Mouse (Mus musculus): ENCODE data around the gene Rnf167.

Rnf167 gene

DNA sequence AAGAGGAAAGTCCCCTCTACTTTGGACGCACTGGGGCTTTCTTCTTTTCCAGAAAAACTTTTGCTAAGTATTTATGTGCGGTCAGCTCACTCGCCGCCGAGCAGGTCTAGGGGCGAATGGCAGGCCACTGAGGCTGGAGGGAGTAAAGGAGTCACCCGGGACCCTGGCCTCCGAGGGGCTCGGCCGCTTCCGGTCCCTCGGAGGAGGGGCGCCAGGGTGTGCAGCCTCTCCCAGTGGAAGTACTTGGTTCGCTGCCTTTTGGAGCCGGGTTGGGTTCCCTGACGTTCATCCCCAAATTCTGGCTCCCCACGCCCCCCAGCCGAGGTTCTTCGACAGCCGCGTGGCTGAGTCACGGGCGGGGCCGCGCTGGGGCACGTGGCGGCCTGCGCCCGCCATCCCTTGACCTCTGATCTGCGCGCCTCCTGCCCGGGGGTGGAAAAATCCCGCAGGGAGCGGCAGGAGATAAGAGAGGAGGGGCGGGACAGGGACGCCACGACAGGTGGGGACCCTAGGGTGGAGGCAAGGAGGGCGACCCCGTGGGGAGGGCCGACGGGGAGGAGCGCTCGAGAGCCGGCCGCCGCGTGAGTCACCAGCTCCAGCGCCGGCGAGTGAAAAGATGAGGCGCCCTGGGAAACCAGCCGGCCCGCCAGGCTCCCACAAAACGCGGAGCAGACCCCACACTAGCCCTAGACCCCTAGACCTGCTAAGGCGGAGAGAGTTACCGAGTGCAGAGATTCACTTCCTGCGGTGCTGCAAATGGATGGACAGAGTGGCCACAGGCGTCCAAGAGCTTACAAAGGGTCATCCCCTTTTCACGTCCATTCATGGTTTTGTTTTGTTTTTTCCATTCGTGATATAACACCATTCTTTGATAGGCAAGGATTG, 8.8 kb downstream of the Rnf167 start:
- DNase-seq = peak; percentile 18 to 49

DNA sequence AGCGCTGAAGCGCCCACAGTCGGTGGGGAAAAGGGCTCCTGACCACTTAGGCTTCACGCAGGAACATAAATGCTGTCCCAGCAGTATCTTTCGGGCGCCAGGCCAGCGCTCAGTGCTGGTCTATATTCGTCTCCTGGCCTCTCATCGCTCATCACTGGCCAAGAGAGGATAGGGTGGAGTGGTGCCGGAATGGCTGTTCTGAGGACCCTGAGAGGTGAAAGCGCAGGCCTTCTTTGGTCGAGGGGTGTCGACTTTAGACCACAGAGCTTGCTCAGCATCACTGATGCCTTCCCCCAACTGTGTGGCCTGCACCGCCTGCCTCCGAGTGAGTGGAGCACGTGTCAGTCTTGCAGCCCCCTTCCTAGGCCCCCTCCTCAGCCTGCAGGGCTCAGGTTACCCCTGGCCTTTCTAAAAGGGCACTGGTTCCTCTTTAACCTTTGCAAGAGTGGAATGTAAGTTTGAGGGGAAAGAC, 9.5 kb downstream of the Rnf167 start:
- DNase-seq = peak in 1 of 2 experiments; percentile 47

DNA sequence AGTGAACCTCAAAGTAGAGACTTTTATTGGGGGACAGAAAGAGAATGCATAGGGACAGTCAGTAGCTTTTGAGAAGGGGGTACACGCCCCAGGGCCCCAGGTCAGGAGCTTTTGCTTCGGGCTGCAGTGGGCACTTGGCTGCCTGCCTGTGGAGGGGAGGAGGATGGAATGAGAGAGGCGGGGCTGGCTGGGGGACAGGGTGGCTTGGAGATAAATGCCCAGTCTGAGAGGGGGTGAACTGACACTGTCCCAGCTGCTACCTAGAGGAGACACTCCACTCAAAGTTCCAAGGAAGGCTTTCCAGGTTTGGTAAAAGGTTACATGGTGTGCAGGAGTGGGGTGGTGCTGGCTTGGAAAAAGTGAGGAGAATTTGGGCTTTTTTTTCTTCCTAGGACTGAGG, 9.9 kb downstream of the Rnf167 start, which contains the start of gene Eno3:
Gene Eno3, plus strand, starts transcription at position 239 of the 400 bp plus-strand sequence.
- DNase-seq = peak in 1 of 2 experiments; percentile 24

DNA sequence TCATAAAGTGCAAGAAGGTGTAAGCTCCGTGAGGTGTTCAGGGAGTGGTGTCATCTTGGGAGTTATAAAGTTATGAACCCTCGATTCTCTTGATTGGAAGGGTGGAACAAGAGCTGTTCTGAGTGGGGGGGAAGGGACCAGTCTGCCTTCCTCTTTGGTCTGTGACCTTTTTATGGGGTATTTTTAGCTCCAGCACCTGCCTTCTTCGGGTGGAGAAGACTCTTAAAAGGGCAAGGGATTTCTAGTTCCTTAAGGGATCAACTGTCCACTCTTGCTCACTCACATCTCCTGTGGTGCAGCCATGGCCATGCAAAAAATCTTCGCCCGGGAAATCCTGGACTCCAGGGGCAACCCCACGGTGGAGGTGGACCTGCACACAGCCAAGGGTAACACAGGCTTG, 10.5 kb downstream of the Rnf167 start:
- peak in 1 of 2 experiments; percentile 3 for DNase-seq

DNA sequence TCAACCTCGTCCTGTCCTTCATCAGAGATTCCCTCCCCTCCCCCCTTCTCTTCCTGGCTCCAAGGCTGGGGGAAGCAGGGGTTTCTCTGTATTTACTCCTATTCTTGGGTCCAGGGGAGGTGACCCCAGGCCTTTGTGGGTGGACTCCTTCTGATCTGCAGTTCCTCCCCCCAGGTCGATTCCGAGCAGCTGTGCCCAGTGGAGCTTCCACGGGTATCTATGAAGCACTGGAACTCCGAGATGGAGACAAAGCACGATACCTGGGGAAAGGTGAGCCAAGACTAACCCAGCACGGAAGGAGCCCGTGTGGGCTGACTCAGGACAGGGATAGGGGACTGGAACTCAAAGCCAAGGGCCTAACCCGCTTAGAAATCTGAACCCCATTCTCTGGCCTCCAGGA, 11.0 kb downstream of the Rnf167 start:
- DNase-seq = no peak

DNA sequence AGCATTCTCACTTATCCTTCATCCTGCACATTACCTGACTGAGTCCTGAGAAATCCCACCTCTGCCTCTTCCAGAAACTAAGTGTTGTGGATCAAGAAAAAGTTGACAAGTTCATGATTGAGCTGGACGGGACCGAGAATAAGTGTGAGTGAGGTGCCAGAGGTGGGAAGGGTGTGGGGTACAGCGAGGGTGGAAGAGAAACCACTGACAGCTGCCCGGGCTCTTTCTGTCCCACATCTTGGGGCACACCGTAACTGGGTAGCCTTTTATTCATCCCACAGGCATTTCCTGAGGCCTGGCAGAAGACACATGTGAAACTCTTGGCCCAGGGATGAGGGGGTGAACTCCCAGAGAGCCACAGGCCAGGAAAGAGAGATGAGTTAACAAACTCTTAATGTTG, 11.5 kb downstream of the Rnf167 start:
- no peak for DNase-seq

DNA sequence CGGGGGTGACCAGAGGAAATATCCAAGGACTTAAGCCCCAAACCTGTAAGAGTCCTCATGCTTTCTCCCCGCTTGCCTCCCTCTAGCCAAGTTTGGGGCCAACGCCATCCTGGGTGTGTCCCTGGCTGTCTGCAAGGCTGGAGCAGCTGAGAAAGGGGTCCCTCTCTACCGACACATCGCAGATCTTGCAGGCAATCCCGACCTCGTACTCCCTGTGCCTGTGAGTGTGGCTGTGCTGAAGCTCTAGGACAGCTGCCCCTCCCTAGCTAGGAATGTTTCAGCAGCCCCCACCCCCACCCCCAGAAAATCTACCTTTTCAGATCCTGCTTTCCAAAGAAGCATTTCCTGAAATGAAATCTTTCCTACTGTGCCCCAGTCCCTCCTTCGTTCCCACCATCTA, 11.9 kb downstream of the Rnf167 start:
- no peak for DNase-seq

DNA sequence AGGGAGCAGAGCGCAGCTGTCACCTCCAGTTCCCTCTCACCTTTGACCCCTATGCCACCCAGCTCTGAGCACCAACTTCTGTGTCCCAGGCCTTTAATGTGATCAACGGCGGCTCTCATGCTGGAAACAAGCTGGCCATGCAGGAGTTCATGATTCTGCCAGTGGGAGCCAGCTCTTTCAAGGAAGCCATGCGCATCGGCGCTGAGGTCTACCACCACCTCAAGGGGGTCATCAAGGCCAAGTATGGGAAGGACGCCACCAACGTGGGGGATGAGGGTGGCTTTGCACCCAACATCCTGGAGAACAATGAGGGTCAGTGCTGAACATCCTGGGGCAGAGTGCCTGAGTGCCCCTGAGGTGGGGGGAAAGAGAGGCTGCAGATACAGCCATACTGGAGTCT, 13.5 kb downstream of the Rnf167 start:
- no peak for DNase-seq

DNA sequence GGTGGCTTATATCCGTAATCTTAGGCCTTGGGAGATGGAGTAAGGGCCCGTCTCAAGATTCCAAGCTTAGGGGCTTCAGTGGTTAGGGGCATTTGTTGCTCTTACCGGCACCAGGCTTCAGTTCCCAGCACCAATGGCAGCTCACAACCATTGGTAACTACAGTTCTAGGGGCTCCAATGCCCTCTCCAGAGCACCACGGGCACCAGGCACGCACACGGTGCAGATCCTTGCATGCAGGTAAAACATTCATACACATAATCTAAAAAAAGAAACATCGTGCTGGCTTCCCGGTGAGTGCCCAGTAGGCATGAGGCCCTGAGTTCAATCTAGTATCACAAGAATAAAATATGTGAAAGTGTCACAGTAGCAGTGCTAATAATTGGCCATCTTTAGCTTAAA, 16.1 kb downstream of the Rnf167 start:
- no peak for DNase-seq

DNA sequence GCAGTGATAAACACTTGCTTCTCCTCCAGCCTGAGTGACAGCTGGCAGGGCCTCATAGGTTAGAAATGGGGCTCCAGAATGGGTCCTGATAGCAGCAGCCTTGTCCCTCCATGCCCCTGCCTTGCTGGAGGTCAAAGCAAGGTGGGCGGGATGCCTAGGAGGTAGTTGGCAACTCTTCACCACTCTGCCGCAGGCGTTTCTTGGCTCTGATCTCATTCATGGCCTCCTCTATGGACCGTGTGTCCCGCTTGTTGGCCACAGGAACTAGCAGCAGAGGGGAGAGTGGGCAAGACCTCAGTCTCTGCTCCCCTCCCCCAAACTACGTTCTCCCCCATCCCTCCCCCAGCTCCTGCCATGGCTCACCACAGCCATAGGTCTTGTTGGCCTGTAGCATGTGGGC, 16.9 kb downstream of the Rnf167 start:
- no peak for DNase-seq

DNA sequence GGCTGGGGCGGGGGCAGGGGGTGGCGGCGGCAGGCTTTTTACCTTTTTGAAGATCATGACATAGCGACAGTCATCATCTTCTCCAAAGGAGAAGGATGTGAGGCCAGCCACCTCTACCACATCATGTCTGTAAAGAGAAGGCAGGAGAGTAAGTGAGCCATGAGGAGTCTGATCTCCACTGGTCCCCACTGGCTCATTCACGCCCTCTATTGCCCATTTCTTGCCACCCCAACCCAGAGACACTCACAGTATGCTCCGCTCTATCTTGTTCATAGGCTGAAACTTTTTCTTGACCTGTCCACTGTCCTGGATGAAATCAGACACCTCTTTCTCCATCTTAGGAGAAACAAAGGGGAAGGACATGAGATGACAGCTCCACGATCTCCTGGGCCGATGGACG, 17.7 kb downstream of the Rnf167 start:
- no peak for DNase-seq

DNA sequence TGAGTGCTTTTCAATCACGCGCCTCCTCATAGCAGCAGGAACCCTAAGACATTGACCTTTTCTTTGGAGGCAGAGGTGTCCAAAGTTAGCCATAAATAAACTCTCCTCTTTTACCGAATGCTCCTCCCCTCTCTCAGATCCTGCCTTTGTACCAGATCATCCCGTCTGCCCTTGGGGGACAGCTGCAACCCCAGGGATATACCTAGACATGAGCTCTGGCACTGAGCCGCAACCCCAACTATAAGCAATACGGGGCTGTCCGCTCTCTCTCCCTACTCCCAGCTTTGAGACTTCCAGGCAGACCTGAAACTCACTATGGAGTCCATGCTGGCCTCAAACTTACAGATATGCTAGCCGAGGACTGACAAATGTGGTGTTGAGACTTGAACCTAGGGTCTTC, 19.7 kb downstream of the Rnf167 start:
- no peak for DNase-seq

DNA sequence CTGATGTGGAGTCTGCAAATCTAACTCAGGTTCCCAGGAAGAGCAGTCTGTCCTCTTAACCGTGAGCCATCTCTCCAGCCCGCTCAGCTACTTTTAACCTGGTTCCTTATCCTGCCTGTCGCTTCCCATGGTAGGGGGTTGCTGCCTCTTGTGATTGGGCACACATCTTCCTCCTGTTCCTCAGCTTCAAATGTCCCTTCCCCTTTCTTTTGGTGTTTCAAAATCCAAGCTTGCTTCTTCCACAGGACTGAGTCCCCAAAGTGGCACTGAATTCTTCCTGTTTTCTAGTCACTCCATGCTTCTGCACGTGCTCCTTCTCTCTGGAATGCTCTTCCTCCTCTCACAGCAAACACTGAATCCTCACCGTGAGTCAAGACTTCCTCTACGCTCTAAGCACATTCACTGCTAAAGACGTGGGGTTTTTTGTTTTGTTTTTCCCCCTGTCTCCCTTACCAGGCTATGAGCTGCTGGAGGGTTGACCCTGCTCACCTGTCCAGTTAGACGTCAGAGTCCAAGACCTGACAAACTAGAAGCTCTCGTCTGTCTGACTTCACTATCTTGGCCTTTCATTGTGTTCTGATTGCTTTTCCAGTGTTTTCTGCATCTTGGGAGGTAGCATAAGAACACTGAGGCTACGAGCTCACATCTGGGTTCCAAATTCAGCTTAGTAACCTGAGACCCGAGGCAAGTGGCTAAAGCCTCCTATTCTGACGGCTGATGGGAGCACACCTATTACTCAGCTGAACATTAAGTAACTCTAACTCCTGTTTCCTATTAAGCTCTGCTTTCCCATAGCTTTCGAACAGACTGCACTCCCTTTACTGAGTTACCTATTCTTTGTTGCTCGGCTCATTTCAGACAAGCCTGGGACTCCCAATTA, 20.5 kb downstream of the Rnf167 start:
- no peak for DNase-seq

DNA sequence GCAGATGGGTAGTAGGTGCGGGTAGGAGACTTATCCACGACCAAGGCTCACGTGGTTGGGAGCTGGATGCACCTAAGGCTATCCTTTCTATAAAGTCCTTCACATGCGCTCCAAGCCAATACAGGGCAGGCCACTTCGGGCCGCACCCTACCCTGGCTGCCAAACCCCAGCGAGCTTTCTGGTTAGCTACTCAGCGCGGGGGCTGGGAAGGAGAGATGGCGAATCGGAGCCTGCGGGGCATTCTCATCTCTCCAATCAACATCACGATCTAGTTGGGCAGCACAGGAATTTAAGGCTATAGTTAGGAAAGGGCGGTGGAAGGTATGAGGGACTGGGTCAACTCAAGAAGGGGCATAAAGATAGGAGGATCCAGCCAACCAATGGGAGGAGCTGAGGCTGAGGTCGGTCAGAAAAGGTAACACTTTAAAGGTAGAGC, 21.3 kb downstream of the Rnf167 start:
- no peak for DNase-seq

DNA sequence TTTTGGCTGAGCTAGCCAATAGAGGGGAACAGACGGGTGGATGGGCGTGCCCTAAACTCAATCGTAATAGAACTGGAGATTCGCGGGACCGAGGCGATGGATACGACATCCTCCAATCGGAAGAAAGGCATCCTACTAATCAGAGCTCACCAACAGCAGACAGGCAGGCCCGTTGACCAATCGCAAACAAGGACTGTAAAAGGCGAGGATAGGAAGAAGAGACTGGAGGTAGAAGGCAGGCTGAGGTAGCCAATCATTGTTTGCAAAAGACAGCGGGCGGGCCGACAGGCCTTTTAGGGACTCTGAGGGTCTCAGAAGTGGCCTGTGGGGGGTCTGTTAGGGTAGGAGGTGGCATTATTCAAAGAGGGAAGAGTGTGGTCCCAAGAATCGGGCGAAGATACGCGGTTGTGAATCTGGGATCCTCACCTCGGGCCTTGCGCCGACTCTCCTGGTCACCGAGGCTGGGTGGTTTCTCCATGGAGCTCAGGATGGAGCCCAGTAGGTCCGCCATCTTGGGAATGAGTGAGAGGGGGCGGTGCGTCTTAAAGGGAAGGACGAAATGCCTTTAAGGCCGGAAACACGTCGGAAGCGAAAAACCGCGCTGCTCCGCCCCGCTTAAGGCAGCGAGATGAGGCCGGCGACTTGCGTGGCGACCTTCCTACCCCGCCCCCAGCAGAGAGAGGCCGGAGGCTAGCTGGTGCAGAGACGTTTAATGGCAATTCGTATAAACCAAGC, 21.9 kb downstream of the Rnf167 start, which contains the start of gene Spag7:
Gene Spag7, minus strand, starts transcription at position 646 of the 735 bp plus-strand sequence.
- DNase-seq = peak; percentile 94 to 100

DNA sequence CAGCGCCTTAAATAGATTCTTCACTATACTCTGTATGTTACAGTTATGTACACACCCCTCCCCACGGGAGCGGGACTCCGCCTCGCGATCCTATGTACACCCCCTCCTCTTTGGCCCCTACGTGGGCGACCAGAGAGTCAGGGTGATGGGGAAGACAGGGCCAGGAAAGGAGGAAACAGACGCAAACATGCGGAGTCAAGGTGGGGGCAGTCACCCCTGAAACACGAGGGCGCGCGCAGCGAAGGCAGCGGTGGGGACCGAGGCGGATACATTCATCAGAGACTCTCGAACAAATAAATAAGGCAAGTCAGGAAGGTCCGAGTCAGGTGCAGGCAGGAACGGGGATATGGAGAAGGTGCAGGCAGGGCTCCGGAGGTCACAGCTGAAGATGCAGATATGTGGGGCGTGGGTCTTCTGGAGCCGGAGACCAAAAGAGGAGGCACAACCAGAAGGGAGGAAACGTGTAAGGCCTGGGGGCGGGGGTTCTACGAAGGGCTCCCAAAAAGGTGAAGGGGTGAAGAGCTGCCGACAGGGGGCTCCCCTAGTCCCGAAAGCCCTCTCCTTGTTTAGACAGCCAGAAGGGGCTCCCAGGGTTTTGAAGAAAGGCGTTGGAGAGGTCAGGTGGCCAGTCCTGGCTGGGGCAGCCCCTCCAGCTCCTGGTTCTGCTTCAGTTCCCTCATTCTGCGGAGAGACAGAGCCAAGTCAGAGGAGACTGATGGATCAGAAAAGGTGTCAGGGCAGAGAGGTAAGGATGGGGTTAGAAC, 22.7 kb downstream of the Rnf167 start:
- DNase-seq = peak; percentile 73 to 76

DNA sequence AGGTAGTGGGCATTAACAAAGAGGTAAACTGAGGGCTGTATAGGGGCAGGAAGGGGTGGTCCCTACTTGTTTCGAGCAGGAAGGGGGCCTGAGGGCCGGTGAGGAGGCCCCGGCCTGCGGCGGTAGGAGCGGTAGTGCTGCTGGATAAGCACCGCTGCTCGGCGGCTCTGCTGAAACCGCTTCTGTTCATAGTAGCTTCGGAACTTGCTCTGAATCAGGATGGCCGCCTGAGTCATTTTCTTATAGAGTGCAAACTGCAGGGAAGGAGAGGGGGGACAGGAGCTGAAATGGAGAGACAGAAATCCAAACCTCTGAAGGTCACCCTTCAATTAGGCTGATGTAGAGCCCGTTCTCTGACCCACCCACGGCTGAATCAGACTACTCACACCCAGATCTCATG, 23.4 kb downstream of the Rnf167 start:
- DNase-seq = peak in 1 of 2 experiments; percentile 33

DNA sequence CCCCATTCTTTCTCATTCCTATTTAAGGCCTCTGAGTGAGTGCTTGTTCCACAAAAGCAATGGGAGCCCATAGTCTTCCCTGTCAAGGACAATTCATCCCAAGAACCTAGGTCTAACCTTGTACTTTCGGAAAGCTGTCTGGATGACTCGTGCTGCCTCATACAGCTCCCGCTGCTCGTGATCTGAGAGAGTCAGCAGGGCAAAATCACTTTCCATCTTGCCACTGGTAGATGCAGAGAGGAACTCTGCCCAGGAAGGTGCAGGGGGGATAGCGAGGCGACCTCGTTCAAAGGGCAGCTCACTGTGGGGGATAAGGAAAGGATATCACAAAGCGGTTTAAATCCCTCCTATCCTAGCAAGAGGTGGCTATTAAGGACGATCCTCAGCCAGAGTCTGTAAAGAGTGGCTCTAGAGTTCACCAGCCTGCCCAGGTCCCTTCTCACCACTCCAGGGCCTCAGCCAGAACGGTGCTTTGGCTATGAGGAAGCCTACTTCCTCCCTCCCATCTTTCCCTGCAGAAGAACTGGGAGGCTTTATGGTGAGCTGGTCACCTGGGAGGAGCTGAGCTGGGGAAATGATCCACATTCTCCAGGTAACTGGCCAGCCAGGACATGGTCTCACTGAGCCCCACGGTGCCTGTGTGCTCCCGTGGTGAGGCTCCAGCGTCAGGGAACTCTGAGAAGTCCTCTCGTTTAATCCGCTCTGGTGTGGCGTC, 24.5 kb downstream of the Rnf167 start:
- no peak for DNase-seq

DNA sequence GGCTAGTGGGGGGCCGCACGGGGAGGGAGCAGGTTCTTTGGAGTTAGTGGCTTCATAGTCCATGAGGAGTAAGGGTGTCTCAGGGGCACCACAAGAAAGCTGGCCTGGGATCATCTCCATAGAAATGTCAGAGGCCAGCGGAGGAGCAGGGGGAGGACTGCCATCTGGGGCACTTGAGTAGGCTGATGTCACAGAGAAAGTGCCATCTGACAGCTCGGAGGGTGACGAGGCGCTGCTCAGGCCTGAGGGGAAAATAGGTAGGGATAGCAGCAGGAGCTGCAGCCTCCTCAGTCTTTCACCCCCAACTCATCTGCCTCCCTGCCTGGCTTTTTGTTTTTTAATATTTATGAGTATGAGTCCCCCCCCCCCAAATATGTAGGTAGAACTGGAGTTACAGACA, 27.0 kb downstream of the Rnf167 start:
- no peak for DNase-seq

DNA sequence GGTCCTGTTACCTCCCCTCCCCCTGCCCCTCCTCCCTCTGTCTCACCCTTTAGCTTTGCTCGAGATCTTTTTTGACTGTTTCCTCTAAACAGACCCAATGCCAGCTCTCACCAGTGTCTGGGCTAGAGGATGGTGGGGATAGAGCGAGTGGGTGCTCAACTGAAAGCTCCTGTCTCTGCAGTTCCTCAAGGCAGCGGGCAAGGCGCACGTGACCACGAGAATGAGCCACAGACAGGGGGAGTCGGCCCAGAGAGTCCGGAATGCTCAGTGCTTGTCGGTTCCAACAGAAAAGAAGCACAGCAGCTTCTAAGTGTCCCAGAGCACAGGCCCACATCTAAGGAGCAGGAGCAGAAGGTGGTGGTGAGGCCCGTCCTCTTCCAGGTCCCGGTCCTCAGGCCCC, 27.5 kb downstream of the Rnf167 start:
- DNase-seq = no peak

DNA sequence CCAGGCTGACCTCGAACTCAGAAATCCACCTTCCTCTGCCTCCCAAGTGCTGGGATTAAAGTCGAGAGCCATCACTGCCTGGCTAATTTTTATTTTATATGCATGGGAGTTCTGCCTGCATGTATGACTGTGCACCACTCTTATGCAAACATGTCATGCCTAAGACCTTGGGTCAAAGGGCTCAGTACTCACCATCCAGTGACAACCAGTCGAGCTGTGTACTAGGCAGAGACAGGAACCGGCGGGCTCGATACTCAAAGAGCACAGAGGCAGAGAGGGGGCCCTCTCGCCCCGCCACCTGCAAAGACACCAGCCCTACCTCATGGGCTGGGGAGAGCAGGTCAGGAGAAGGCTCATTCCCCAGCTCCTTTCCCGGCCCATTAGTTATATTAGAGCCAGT, 31.1 kb downstream of the Rnf167 start:
- DNase-seq = no peak

Measured in cerebellum, adult 18-20 months (tissue).